In genomic region chr1:46394681-46395297, GRCm38 (mm10) we compare ENCODE assay signal across 3 mouse cellular contexts. TPM values are rescaled to one million over a fixed set of nuclear protein-coding genes. Genes with fewer than 3 reads are reported as not detected.
"Had no signal": no experiment of that assay in that cellular context is flagged by ENCODE, and none has a peak within 500 bp of the region (broad histone marks: within the 10 kb centered on the region; RNA-seq: fewer than 3 reads in every experiment).

No protein-coding gene starts in this region.

RNA-seq across cellular contexts. Expression of gene Dnah7c, which starts 30.6 kb away (rescaled TPM):
- polyA plus RNA-seq: large intestine, adult 2 months; liver, embryonic 12.5 days; liver, embryonic 15.5 days had no signal
